Comparison of ENCODE assay signal across 13 mouse cellular contexts in the genomic region with DNA sequence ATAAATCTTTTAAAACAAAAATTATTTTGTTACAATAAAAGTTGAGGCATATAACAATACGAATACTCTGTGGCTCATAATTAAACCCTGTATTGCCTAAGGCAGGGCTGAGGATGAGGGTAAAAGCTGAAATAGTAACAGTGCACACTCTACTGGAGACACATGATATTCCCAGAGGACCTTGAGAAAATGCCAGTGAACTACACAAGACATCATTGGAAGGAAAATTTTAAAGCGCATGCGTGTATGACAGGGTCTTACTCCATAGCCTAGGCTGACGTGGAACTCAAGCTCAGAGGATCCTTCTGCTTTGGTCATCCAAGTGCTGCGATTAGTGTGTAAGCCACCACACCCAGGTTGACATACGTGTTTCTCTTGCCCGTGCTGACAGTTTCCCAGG. TPM values are rescaled to one million over a fixed set of nuclear protein-coding genes. Genes with fewer than 3 reads are reported as not detected.
DNase-seq lines count a peak whose midpoint lies in the region; TF ChIP-seq lines count a peak whose summit lies in the region.
"Had no signal": no experiment of that assay in that cellular context is flagged by ENCODE, and none has a peak within 500 bp of the region (broad histone marks: within the 10 kb centered on the region; RNA-seq: fewer than 3 reads in every experiment).

No protein-coding gene starts in this region.

- peaks cover 92% of the 10 kb centered on the region for H3K36me3 ChIP-seq in E14TG2a.4 (ENCODE audit: insufficient read depth, low read length)

- H3K4me1 ChIP-seq in E14TG2a.4 (replicated peaks; ENCODE audit: low read depth, low read length), result no peaks in the 10 kb centered on the region
- H3K4me1 ChIP-seq: heart, embryonic 13.5 days; limb, embryonic 12.5 days; lung, embryonic 15.5 days had no signal

- intact Hi-C loops in gastrocnemius, adult 2 months (cut with DNase I), result loop anchor here (5.0 kb wide), 1 partner anchor 91 kb away; no protein-coding TSS in a partner anchor

- H3K4me3 ChIP-seq in gastrocnemius, adult 2 months, result no peak overlapping the region
- no peak overlapping the region for H3K4me3 ChIP-seq in layer of hippocampus, adult 2 months
- no peak overlapping the region for H3K4me3 ChIP-seq in E14TG2a.4 (replicated peaks; ENCODE audit: low read length)
- H3K4me3 ChIP-seq: heart, embryonic 13.5 days; limb, embryonic 12.5 days; lung, embryonic 15.5 days had no signal

- H3K9me3 ChIP-seq in E14TG2a.4 (ENCODE audit: low read length), result no peaks in the 10 kb centered on the region
- H3K9me3 ChIP-seq: heart, embryonic 13.5 days; limb, embryonic 12.5 days; lung, embryonic 15.5 days had no signal

- DNase-seq in gastrocnemius, adult 2 months, result peak; percentile 22
- DNase-seq in gastrocnemius, adult 8-10 months (ENCODE audit: low spot score in 2 of 2), result no peak
- DNase-seq in layer of hippocampus, adult 2 months (ENCODE audit: low spot score in 2 of 2), result no peak
- DNase-seq in layer of hippocampus, postnatal 10 days (ENCODE audit: low spot score in 2 of 2), result no peak
- peak; percentile 36 for DNase-seq in brain, adult 2 months (ENCODE audit: low read depth, low spot score)
- DNase-seq in right cerebral cortex, adult 2 months (ENCODE audit: low spot score in 2 of 2), result no peak
- DNase-seq: cerebellum, adult 18-20 months; embryo, embryonic 11 days; kidney, adult 18-20 months had no signal

- H3K27me3 ChIP-seq in E14TG2a.4 (ENCODE audit: insufficient read depth, low read length), result no peaks in the 10 kb centered on the region
- H3K27me3 ChIP-seq: heart, embryonic 13.5 days; limb, embryonic 12.5 days; lung, embryonic 15.5 days had no signal

- TF ChIP-seq CTCF in gastrocnemius, adult 2 months (IDR thresholded peaks at IDR 0.05), result peak; percentile 64
- TF ChIP-seq CTCF in layer of hippocampus, adult 2 months (conservative IDR thresholded peaks at IDR 0.05), result peak; percentile 69
- TF ChIP-seq CTCF in E14TG2a.4 (conservative IDR thresholded peaks at IDR 0.05; ENCODE audit: low read length), result peak; percentile 42

- H3K27ac ChIP-seq in gastrocnemius, adult 2 months, result no peak overlapping the region
- H3K27ac ChIP-seq in layer of hippocampus, adult 2 months, result no peak overlapping the region
- H3K27ac ChIP-seq: heart, embryonic 13.5 days; limb, embryonic 12.5 days; lung, embryonic 15.5 days had no signal

RNA-seq across cellular contexts. Expression of gene Phldb1, which starts 13.5 kb away (rescaled TPM):
- 10 to 100 TPM; 29.3 to 32.1 TPM for total RNA-seq in gastrocnemius, adult 2 months (2021)
- total RNA-seq in gastrocnemius, adult 8-10 months (2022), result 10 to 100 TPM; 20.0 to 33.0 (median 32.5) TPM
- 10 to 100 TPM; 71.8 to 86.4 TPM for total RNA-seq in layer of hippocampus, adult 2 months (2021)
- total RNA-seq in layer of hippocampus, postnatal 10 days (2021), result 100 to 1,000 TPM in 1 of 2 experiments, 10 to 100 TPM in 1; 87.9 to 102 TPM

RNA-seq across cellular contexts. Expression of gene Arcn1, which starts 19.2 kb away (rescaled TPM):
- total RNA-seq in gastrocnemius, adult 2 months (2021), result 10 to 100 TPM; 83.0 to 85.3 TPM
- total RNA-seq in gastrocnemius, adult 8-10 months (2022), result 10 to 100 TPM; 73.3 to 85.5 (median 80.4) TPM
- 100 to 1,000 TPM in 1 of 2 experiments, 10 to 100 TPM in 1; 100.0 to 103 TPM for total RNA-seq in layer of hippocampus, adult 2 months (2021)
- 100 to 1,000 TPM; 112 to 118 TPM for total RNA-seq in layer of hippocampus, postnatal 10 days (2021)

RNA-seq across cellular contexts. Expression of gene Ift46, which starts 19.2 kb away (rescaled TPM):
- 10 to 100 TPM; 27.4 to 28.4 TPM for total RNA-seq in gastrocnemius, adult 2 months (2021)
- 10 to 100 TPM; 18.0 to 33.4 (median 22.4) TPM for total RNA-seq in gastrocnemius, adult 8-10 months (2022)
- 10 to 100 TPM; 73.9 to 84.9 TPM for total RNA-seq in layer of hippocampus, adult 2 months (2021)
- 10 to 100 TPM; 78.8 to 84.5 TPM for total RNA-seq in layer of hippocampus, postnatal 10 days (2021)

RNA-seq across cellular contexts. Expression of gene Tmem25, which starts 50.6 kb away (rescaled TPM):
- 1 to 10 TPM; 4.2 to 7.9 TPM for total RNA-seq in gastrocnemius, adult 2 months (2021)
- 1 to 10 TPM; 4.3 to 7.7 (median 5.8) TPM for total RNA-seq in gastrocnemius, adult 8-10 months (2022)
- 10 to 100 TPM; 50.0 to 50.3 TPM for total RNA-seq in layer of hippocampus, adult 2 months (2021)
- 10 to 100 TPM; 23.6 to 30.9 TPM for total RNA-seq in layer of hippocampus, postnatal 10 days (2021)

RNA-seq across cellular contexts. Expression of gene Ttc36, which starts 54.4 kb away (rescaled TPM):
- total RNA-seq in gastrocnemius, adult 2 months (2021), result under 1 TPM; 0.25 to 0.41 TPM
- under 1 TPM in 2 of 4 experiments, not detected in 2; 0.92 to 0.96 TPM for total RNA-seq in gastrocnemius, adult 8-10 months (2022)
- total RNA-seq in layer of hippocampus, adult 2 months (2021), result 1 to 10 TPM; 1.1 to 1.7 TPM
- under 1 TPM in 1 of 2 experiments, not detected in 1; 0.98 TPM for total RNA-seq in layer of hippocampus, postnatal 10 days (2021)

Comparison
In these comparisons a context has a peak if more than half of its experiments do, and no peak if none do; other contexts are left out.
1. DNase-seq: peak in gastrocnemius, adult 2 months (single experiment) and brain, adult 2 months (single experiment); none in gastrocnemius, adult 8-10 months (0 of 2), layer of hippocampus, adult 2 months (0 of 2), layer of hippocampus, postnatal 10 days (0 of 2) and right cerebral cortex, adult 2 months (0 of 2).
2. Peak in every context shown above with its lines, with median percentiles within 50 percentile points of each other: CTCF ChIP-seq.